Mouse (Mus musculus) bone marrow, adult 2 months (tissue): ENCODE data around the gene Adamts1.

ENCODE experiments used
- CTCF ChIP-seq: fragments of 200-500 bp; IDR thresholded peaks from 2 replicates; pipeline ENCODE4 v1.5.1; 2011; ENCODE audit warnings: low read length, control low read depth; ENCODE audit not compliant: control insufficient read depth, insufficient read depth
- POLR2A ChIP-seq: fragments of 200-500 bp; IDR thresholded peaks from 2 replicates; pipeline ENCODE4 v1.6.1; 2011; ENCODE audit warnings: low read depth, mild to moderate bottlenecking, control low read depth, low read length, borderline replicate concordance; ENCODE audit not compliant: control insufficient read depth

GRCm38 (mm10) chr16:85765697-85766096 lies 37.2 kb downstream of the Adamts1 start:
- no peak for TF ChIP-seq POLR2A
- no peak for TF ChIP-seq CTCF
